Mouse (Mus musculus) erythroid progenitor cell, adult 5-6 weeks (primary cell): ENCODE results near the gene Tbx3. TPM values are rescaled to one million over a fixed set of nuclear protein-coding genes. Genes with fewer than 3 reads are reported as not detected.

Source experiments
- ATAC-seq: replicated peaks from 2 replicates; pipeline ENCODE4 v1.8.0; 2016; ENCODE audit warnings: moderate number of reproducible peaks, mild to moderate bottlenecking, moderate TSS enrichment, inconsistent platforms; ENCODE audit not compliant: poor library complexity, low FRiP score, severe bottlenecking
- total RNA-seq, 2 experiments: library from RNA; stranded (forward) in 1 of 2; stranded (reverse) in 1 of 2; fragments of 150-400 nt in 1 of 2; fragments of 186-747, 209-891 nt in 1 of 2; gene quantifications; 2 replicates each; pipeline versions ENCODE4 v1.2.3 to v1.2.4; 2015 to 2017; ENCODE audit warnings: low replicate concordance in 2 of 2

The Tbx3 gene
- total RNA-seq (2015; ENCODE audit: low replicate concordance) (not detected in 2 replicates), total RNA-seq (2017; ENCODE audit: low replicate concordance) (not detected in 2 replicates)

GRCm38 (mm10) chr5:119670566-119671108, at the start of gene Tbx3:
Gene Tbx3 (plus strand): TSS chr5:119670669.
- no peak for ATAC-seq

DNA sequence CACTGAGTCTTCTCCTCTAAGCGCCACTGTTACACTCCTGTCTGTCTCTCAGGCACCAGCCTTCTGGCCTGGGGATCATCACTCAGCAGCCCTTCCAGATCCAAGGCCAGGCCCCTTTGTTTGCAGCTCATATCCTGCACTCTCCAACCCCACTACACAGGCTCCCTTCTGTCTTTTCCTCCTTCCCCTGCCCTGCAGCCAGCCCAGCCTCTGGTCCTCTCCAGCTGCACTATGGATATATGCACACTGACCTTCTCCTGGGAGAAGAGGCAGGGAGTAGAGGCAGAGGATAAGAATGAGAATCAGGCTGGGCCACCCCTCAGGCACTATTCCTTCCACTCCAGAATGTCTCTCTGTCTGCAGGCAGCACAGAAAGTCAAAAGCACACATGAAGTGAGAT, 48.4 kb upstream of the Tbx3 start:
- no peak for ATAC-seq

DNA sequence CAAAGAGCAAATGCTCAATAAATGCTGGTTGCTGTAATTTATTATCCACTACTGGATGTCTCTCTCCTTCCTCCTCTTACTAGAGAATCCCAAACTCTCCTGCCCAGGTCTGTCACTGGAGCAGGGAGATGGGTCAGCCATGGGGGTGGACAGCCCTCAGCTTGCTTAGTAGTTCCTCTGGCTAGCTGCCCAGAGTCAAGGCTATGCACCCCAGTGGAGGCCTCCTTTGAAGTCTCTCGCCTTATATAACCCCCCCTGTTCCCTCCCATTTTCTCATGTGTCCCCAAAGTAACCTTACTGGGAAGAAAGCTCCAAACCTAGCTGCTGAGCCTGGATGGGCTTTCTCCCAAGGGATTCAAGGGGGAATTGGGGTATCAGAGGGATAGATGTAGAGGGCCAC, 45.9 kb upstream of the Tbx3 start:
- ATAC-seq: no peak

DNA sequence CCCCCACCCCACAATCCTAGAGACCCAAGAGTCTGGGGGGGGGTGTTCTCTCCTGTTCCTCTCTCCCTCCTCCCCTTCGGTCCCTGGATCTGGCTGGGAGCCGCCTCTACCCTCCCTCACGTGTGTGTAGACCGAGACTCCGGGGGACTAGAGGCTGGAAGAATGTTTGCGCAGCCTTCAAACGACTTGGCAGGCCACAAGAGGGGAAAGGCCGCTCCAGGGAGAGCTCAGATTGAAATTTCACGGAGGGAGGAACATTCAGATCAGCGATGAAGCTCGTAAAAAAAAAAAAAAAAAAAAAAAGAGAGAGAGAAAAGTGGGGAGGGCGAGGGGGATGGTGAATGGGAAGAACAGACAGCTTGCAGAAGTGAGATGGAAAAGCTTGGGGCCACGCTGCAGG, 44.9 kb upstream of the Tbx3 start:
- ATAC-seq: no peak

DNA sequence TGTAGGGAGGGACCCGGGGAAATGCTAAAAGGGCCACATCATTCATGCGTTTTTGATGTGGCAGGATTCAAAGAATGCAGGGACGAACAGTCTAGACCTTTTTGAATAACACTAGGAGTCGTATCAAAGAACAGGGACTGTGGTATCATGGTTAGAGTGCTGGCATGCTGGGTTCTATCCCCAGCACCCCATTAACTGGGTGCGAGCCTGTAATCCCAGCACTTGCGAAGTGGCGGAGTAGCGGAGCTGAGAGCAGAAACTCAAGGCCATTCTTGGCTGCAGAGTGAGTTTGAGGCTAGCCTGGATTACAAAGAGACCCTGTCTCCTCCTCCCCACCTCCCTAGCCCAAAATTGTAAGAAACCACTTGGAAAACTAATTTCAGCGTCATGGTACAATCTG, 44.3 kb upstream of the Tbx3 start:
- no peak for ATAC-seq

DNA sequence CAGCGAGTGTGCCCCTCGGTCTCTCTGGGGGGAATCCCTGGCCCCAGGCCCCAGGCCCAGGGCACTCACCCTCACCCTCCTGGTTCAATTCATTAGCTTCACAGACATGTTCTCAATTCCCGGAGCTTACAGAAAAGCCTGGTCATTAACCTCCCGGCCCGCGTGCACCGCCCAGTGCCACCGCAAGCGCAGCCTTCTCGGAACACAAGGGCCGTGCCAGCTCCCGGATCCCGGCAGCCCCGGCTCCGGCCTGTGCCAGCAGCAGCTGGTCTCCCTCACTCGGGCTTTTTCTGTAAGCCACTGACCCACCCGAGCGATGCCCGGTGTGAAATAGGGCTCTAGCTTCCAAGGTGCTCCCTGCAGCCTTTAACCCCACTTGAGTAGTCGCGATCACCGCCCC, 43.8 kb upstream of the Tbx3 start:
- no peak for ATAC-seq

GRCm38 (mm10) chr5:119628100-119628499, 42.4 kb upstream of the Tbx3 start:
- ATAC-seq: no peak

- ATAC-seq: no peak
These were observed 41.6 kb upstream of the Tbx3 start for GRCm38 (mm10) chr5:119628746-119629327.

GRCm38 (mm10) chr5:119633581-119633980, 36.9 kb upstream of the Tbx3 start:
- ATAC-seq: no peak

DNA sequence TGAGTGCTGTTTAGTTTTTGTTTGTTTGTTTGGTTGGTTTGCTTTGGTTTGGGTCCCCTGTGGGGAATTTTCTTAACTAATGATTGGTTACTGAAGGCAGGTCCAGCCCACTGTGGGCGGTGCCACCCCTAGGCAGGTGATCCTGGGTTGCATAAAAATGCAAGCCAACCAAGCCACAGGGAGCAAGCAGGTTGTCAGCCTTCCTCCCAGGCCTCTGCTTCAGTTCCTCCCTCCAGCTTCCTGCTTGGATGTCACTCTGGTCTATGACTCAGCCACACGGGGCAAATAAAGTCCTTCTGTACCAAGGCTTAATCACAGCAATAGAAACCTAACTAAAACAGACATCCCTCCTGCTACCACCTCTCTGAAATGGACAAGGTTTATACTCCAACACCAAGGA, 35.6 kb upstream of the Tbx3 start:
- no peak for ATAC-seq

GRCm38 (mm10) chr5:119638300-119638699, 32.2 kb upstream of the Tbx3 start:
- ATAC-seq: no peak

DNA sequence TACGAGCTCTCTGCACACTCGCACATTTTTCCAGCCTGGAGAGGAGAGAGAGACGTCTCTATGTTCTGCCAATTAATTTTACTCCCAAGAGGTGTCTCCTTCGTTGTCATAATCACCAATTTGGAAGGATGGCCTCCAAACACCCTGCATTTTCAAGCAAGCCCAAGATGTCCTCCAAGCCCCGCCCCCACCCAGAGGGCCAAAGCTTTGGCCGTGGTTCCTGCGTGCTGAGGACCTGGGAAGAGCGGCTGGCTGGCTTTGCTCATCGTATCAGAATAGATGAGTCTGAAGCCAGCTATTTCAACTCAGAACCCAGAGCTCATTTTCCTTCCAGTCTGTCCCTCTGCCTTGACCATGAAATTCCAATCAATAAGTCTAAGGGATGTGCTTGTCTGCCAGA, 29.4 kb upstream of the Tbx3 start:
- no peak for ATAC-seq

DNA sequence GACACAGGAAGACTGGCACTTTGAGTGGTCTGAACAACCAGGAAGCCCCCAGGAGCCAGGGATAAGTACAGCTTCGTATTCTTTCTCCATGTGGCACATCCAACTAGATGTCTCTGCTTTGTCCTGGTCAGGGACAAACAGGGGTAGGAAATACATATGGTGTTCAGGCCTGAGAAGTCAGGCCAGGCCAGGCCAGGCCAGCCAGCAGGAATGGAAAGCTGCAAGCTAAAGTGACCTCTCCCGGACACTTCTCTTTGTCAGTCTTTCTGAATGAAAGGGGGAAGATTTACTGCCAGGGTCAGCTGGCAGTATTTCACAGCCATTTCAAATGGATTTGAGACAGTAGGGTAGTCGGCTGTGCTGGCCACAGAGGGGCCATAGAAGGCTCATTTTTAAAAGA, 28.8 kb upstream of the Tbx3 start:
- ATAC-seq: no peak

DNA sequence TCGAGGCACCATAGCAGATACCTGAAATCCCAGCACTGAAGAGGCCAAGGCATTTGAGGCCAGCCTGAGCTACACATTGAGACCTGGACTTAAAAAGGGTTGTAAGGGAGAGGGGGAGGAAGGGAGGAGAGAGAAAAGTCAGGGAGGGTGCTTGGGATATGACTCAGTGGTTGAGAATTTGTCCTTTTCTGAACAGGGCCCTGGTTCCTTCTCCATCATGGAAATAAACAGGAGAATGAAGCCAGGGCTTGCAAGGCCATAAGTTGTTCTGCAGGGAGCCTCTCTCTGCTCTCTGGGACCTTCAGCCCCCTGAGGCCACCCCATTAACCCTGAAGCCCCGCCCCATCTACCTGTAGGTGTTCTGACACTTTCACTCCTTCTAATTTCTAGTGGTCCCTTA, 23.5 kb upstream of the Tbx3 start:
- no peak for ATAC-seq

- ATAC-seq: no peak
These were observed 19.1 kb upstream of the Tbx3 start for GRCm38 (mm10) chr5:119651135-119651965.

- no peak for ATAC-seq
These were observed 14.1 kb upstream of the Tbx3 start for GRCm38 (mm10) chr5:119656354-119656753.

GRCm38 (mm10) chr5:119656856-119657255, 13.6 kb upstream of the Tbx3 start:
- no peak for ATAC-seq

GRCm38 (mm10) chr5:119657362-119657761, 13.1 kb upstream of the Tbx3 start:
- no peak for ATAC-seq

DNA sequence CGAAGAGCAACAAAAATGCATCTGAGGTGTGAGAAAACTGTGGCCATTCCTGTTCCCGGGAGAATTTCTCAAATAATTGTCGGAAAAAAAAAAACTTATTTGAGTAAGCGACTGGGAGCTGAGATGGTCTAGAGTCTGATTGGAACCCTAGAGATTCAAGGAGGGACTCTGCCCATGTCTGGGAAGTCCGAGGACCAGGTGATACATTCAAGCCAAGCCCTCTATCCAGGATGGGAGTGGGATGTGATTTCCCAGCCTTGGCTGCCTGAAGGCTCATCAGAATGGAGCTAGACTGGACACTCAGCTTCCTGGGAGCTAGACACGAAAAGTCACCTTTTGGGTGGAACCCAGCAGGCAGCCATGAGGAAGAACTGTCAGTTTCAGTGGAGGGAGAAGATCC, 12.7 kb upstream of the Tbx3 start:
- ATAC-seq: no peak

- ATAC-seq: no peak
These were observed 12.1 kb upstream of the Tbx3 start for GRCm38 (mm10) chr5:119658396-119658795.

GRCm38 (mm10) chr5:119659041-119659440, 11.4 kb upstream of the Tbx3 start:
- no peak for ATAC-seq
